Mouse (Mus musculus) ES-Bruce4 (cell line): ENCODE results near the gene Dpm3.

Source experiments
- CTCF ChIP-seq: IDR thresholded peaks from one replicate; pipeline ENCODE4 v1.8.1; 2011; ENCODE audit warnings: low read depth, low read length
- POLR2A ChIP-seq: IDR thresholded peaks from one replicate; pipeline ENCODE4 v1.8.1; 2011; ENCODE audit warnings: low read length; ENCODE audit not compliant: insufficient read depth

GRCm38 (mm10) chr3:89300514-89300913 is 41.4 kb downstream of the Dpm3 start:
- TF ChIP-seq POLR2A, result no peak
- peak; percentile 1 for TF ChIP-seq CTCF
